Mouse (Mus musculus) heart, postnatal 4 days (tissue): Measurements from ENCODE around the gene B4galnt3. TPM values are rescaled to one million over a fixed set of nuclear protein-coding genes. Genes with fewer than 3 reads are reported as not detected.

Source experiments
- total RNA-seq, 2 experiments: library from RNA; stranded (reverse); gene quantifications; 2 replicates each; pipeline ENCODE4 v1.2.3; 2021

B4galnt3 gene
- total RNA-seq, 2 experiments from 2014 or later, result 0.65 to 0.81 TPM

Other genes starting within 250 kb of the B4galnt3 start
- gene Ninj2, start 201.2 kb downstream of the B4galnt3 start, total RNA-seq, result not detected
- not detected for gene D330020A13Rik, start 195 bp downstream of the B4galnt3 start, total RNA-seq
- 10 to 100 TPM; 44.8 to 45.7 TPM for gene Kdm5a, start 69.6 kb upstream of the B4galnt3 start, total RNA-seq
- 10 to 100 TPM; 10.5 to 12.2 TPM for gene Ccdc77, start 69.8 kb upstream of the B4galnt3 start, total RNA-seq
- 1 to 10 TPM; 3.1 to 5.1 TPM for gene Il17ra, start 168.7 kb upstream of the B4galnt3 start, total RNA-seq
- under 1 TPM; 0.05 to 0.07 TPM for gene Tmem121b, start 199.2 kb upstream of the B4galnt3 start, total RNA-seq
- 10 to 100 TPM; 15.2 to 17.6 TPM for gene Hdhd5, start 236.8 kb upstream of the B4galnt3 start, total RNA-seq